Mouse (Mus musculus) forebrain, embryonic 13.5 days (tissue): ENCODE data around the gene Cpne5. TPM values are rescaled to one million over a fixed set of nuclear protein-coding genes. Genes with fewer than 3 reads are reported as not detected.

ENCODE experiments used
- ATAC-seq: fragments of 200-750 bp; cut with Nextera tagmentation; 2 replicates; pipeline ENCODE4 v1.8.0; 2017
- H3K27ac ChIP-seq: fragments of 300-500 bp; sonication (generic); 2 replicates; pipeline ENCODE4 v1.5.1; 2015; ENCODE audit warnings: inconsistent platforms, mild to moderate bottlenecking, moderate library complexity
- H3K27me3 ChIP-seq: fragments of 300-500 bp; sonication (generic); 2 replicates; pipeline ENCODE4 v1.6.1; 2015; ENCODE audit warnings: mild to moderate bottlenecking, inconsistent platforms
- H3K36me3 ChIP-seq: fragments of 300-500 bp; sonication (generic); 2 replicates; pipeline ENCODE4 v1.6.1; 2015; ENCODE audit warnings: mild to moderate bottlenecking, inconsistent platforms; ENCODE audit not compliant: poor library complexity, severe bottlenecking
- H3K4me1 ChIP-seq: fragments of 300-500 bp; sonication (generic); 2 replicates; pipeline ENCODE4 v1.6.1; 2015; ENCODE audit warnings: inconsistent platforms
- H3K4me2 ChIP-seq: fragments of 300-500 bp; sonication (generic); 2 replicates; pipeline ENCODE4 v1.6.1; 2015; ENCODE audit warnings: inconsistent platforms, mild to moderate bottlenecking, moderate library complexity
- H3K4me3 ChIP-seq: fragments of 300-500 bp; sonication (generic); 2 replicates; pipeline ENCODE4 v1.5.1; 2015; ENCODE audit warnings: mild to moderate bottlenecking, inconsistent platforms
- H3K9ac ChIP-seq: fragments of 300-500 bp; sonication (generic); 2 replicates; pipeline ENCODE4 v1.6.1; 2015; ENCODE audit warnings: mild to moderate bottlenecking, inconsistent platforms
- H3K9me3 ChIP-seq: fragments of 300-500 bp; sonication (generic); replicated peaks from 2 replicates; pipeline ENCODE4 v1.6.1; 2016; ENCODE audit warnings: inconsistent platforms
- WGBS: fragments of 180-500 bp; shearing (Covaris S2); methylation state at CpG from one replicate; pipeline ENCODE4 v1.1.7; 2015; 5-methylcytosine and 5-hydroxymethylcytosine counted together
- polyA plus RNA-seq: library from polyadenylated mRNA; unstranded; fragments of >200 nt; fragmentation: Nextera tagmentation; extraction: Ambion mirVana; gene quantifications from 2 replicates; pipeline ENCODE4 v1.2.1, GENCODE M21; 2015

The Cpne5 gene
- polyA plus RNA-seq, 1 experiment from 2014 or later, result 13.0 TPM

- Histone ChIP-seq H3K4me2 (peak overlapping the region; percentile 100), H3K4me3 (no peak overlapping the region), H3K4me1 (peaks cover 15% of the 10 kb centered on the region), H3K9me3 (no peaks in the 10 kb centered on the region), H3K27ac (no peak overlapping the region), H3K27me3 (peaks cover 43% of the 10 kb centered on the region), H3K9ac (no peak overlapping the region), H3K36me3 (no peaks in the 10 kb centered on the region)
- ATAC-seq, result no peak
- 72% methylated on average over 7 of the region's 7 CpGs for WGBS
Measured at GRCm38 (mm10) chr17:29236111-29236510, 1.9 kb downstream of the Cpne5 start.

- no peak overlapping the region for H3K4me2 ChIP-seq
- H3K4me3 ChIP-seq, result no peak overlapping the region
- H3K27me3 ChIP-seq, result peaks cover 9% of the 10 kb centered on the region
- ATAC-seq, result no peak
- no peak overlapping the region; the same call in 1 of the 2 replicates for H3K27ac ChIP-seq
- no peaks in the 10 kb centered on the region for H3K4me1 ChIP-seq
- 70% methylated on average over 10 of the region's 10 CpGs for WGBS
- no peak overlapping the region for H3K9ac ChIP-seq
- H3K9me3 ChIP-seq, result no peaks in the 10 kb centered on the region
- H3K36me3 ChIP-seq, result no peaks in the 10 kb centered on the region
Measured at GRCm38 (mm10) chr17:29231109-29231508, 6.9 kb downstream of the Cpne5 start.

GRCm38 (mm10) chr17:29220631-29221030 lies 17.3 kb downstream of the Cpne5 start:
- no peak overlapping the region for H3K9ac ChIP-seq
- no peak overlapping the region for H3K27ac ChIP-seq
- H3K4me2 ChIP-seq, result no peak overlapping the region
- 0 out of 2 replicates have a peak, but pooled peaks cover 3% of the 10 kb centered on the region for H3K27me3 ChIP-seq
- no peak for ATAC-seq
- no peak overlapping the region for H3K4me3 ChIP-seq
- peaks cover 16% of the 10 kb centered on the region for H3K4me1 ChIP-seq
- no peaks in the 10 kb centered on the region for H3K9me3 ChIP-seq
- H3K36me3 ChIP-seq, result no peaks in the 10 kb centered on the region
- 22% methylated on average over 14 of the region's 14 CpGs for WGBS

GRCm38 (mm10) chr17:29218017-29218416 lies 19.9 kb downstream of the Cpne5 start:
- ATAC-seq, result no peak
- H3K4me3 ChIP-seq, result no peak overlapping the region
- no peak overlapping the region for H3K4me2 ChIP-seq
- H3K4me1 ChIP-seq, result peaks cover 42% of the 10 kb centered on the region
- no peaks in the 10 kb centered on the region for H3K9me3 ChIP-seq
- no peaks in the 10 kb centered on the region for H3K36me3 ChIP-seq
- H3K9ac ChIP-seq, result no peak overlapping the region
- 0 out of 2 replicates have a peak, but pooled peaks cover 3% of the 10 kb centered on the region for H3K27me3 ChIP-seq
- WGBS, result 77% methylated on average over 5 of the region's 5 CpGs
- H3K27ac ChIP-seq, result no peak overlapping the region

- Histone ChIP-seq H3K27ac (no peak overlapping the region), H3K9me3 (no peaks in the 10 kb centered on the region), H3K4me3 (no peak overlapping the region), H3K4me2 (no peak overlapping the region), H3K27me3 (0 out of 2 replicates have a peak, but pooled peaks cover 3% of the 10 kb centered on the region), H3K36me3 (no peaks in the 10 kb centered on the region), H3K4me1 (peaks cover 47% of the 10 kb centered on the region), H3K9ac (no peak overlapping the region)
- WGBS, result 53% methylated on average over 7 of the region's 7 CpGs
- ATAC-seq, result no peak
Measured at GRCm38 (mm10) chr17:29216078-29216477, 21.9 kb downstream of the Cpne5 start.

- Histone ChIP-seq H3K27ac (peak overlapping the region; percentile 66), H3K27me3 (0 out of 2 replicates have a peak, but pooled peaks cover 3% of the 10 kb centered on the region), H3K9ac (0 out of 2 replicates have a peak overlapping the region, but pooled peaks have one; percentile 35), H3K36me3 (no peaks in the 10 kb centered on the region), H3K9me3 (no peaks in the 10 kb centered on the region), H3K4me3 (no peak overlapping the region), H3K4me1 (peaks cover 40% of the 10 kb centered on the region), H3K4me2 (peak overlapping the region; percentile 47; the same call in 1 of the 2 replicates)
- 6% methylated on average over 10 of the region's 10 CpGs for WGBS
- ATAC-seq, result no peak
Measured at GRCm38 (mm10) chr17:29214655-29215054, 23.3 kb downstream of the Cpne5 start.

- no peaks in the 10 kb centered on the region for H3K9me3 ChIP-seq
- 0 out of 2 replicates have a peak, but pooled peaks cover 3% of the 10 kb centered on the region for H3K27me3 ChIP-seq
- H3K36me3 ChIP-seq, result no peaks in the 10 kb centered on the region
- H3K4me2 ChIP-seq, result peak overlapping the region; percentile 47
- H3K9ac ChIP-seq, result peak overlapping the region; percentile 35; the same call in 1 of the 2 replicates
- WGBS, result 27% methylated on average over 4 of the region's 4 CpGs
- peak; percentile 23; the same call in 1 of the 2 replicates for ATAC-seq
- H3K4me1 ChIP-seq, result peaks cover 40% of the 10 kb centered on the region
- H3K27ac ChIP-seq, result peak overlapping the region; percentile 66
- H3K4me3 ChIP-seq, result no peak overlapping the region
Measured at GRCm38 (mm10) chr17:29214193-29214456, 23.8 kb downstream of the Cpne5 start.

GRCm38 (mm10) chr17:29213381-29214192 lies 24.4 kb downstream of the Cpne5 start:
- no peaks in the 10 kb centered on the region for H3K36me3 ChIP-seq
- H3K4me2 ChIP-seq, result peak overlapping the region; percentile 47
- no peaks in the 10 kb centered on the region for H3K9me3 ChIP-seq
- peaks cover 40% of the 10 kb centered on the region for H3K4me1 ChIP-seq
- H3K9ac ChIP-seq, result peak overlapping the region; percentile 35; the same call in 1 of the 2 replicates
- peak overlapping the region; percentile 66 for H3K27ac ChIP-seq
- peak; percentile 64 for ATAC-seq
- 0 out of 2 replicates have a peak, but pooled peaks cover 3% of the 10 kb centered on the region for H3K27me3 ChIP-seq
- no peak overlapping the region for H3K4me3 ChIP-seq
- WGBS, result 2% methylated on average over 12 of the region's 12 CpGs

GRCm38 (mm10) chr17:29211836-29212235 lies 26.1 kb downstream of the Cpne5 start:
- H3K4me3 ChIP-seq, result no peak overlapping the region
- no peak overlapping the region for H3K27ac ChIP-seq
- peaks cover 40% of the 10 kb centered on the region for H3K4me1 ChIP-seq
- H3K9me3 ChIP-seq, result no peaks in the 10 kb centered on the region
- H3K9ac ChIP-seq, result no peak overlapping the region
- 0 out of 2 replicates have a peak, but pooled peaks cover 3% of the 10 kb centered on the region for H3K27me3 ChIP-seq
- no peaks in the 10 kb centered on the region for H3K36me3 ChIP-seq
- H3K4me2 ChIP-seq, result no peak overlapping the region
- WGBS, result 57% methylated on average over 7 of the region's 7 CpGs
- ATAC-seq, result no peak

GRCm38 (mm10) chr17:29210037-29210436 lies 27.9 kb downstream of the Cpne5 start:
- no peak overlapping the region for H3K4me3 ChIP-seq
- no peak overlapping the region for H3K4me2 ChIP-seq
- no peak overlapping the region for H3K9ac ChIP-seq
- ATAC-seq, result no peak
- H3K4me1 ChIP-seq, result peaks cover 25% of the 10 kb centered on the region
- WGBS, result 97% methylated on average over 3 of the region's 3 CpGs
- H3K9me3 ChIP-seq, result no peaks in the 10 kb centered on the region
- no peak overlapping the region for H3K27ac ChIP-seq
- H3K36me3 ChIP-seq, result no peaks in the 10 kb centered on the region
- no peaks in the 10 kb centered on the region for H3K27me3 ChIP-seq

- Histone ChIP-seq H3K9me3 (no peaks in the 10 kb centered on the region), H3K4me1 (no peaks in the 10 kb centered on the region), H3K4me3 (no peak overlapping the region), H3K9ac (no peak overlapping the region), H3K27ac (no peak overlapping the region), H3K4me2 (no peak overlapping the region), H3K36me3 (no peaks in the 10 kb centered on the region), H3K27me3 (no peaks in the 10 kb centered on the region)
- WGBS, result 81% methylated on average over 7 of the region's 7 CpGs
- no peak for ATAC-seq
Measured at GRCm38 (mm10) chr17:29206052-29206451, 31.9 kb downstream of the Cpne5 start.

- no peak overlapping the region for H3K27ac ChIP-seq
- no peaks in the 10 kb centered on the region for H3K36me3 ChIP-seq
- H3K9ac ChIP-seq, result no peak overlapping the region
- no peaks in the 10 kb centered on the region for H3K9me3 ChIP-seq
- peaks cover 12% of the 10 kb centered on the region for H3K4me1 ChIP-seq
- H3K27me3 ChIP-seq, result no peaks in the 10 kb centered on the region
- WGBS, result 90% methylated on average over 6 of the region's 6 CpGs
- no peak overlapping the region for H3K4me3 ChIP-seq
- no peak for ATAC-seq
- H3K4me2 ChIP-seq, result no peak overlapping the region
Measured at GRCm38 (mm10) chr17:29202604-29203003, 35.4 kb downstream of the Cpne5 start.
